Mouse (Mus musculus): ENCODE data around the gene Smc1b. TPM values are rescaled to one million over a fixed set of nuclear protein-coding genes. Genes with fewer than 3 reads are reported as not detected.
A peak's percentile ranks its signal among the peaks of the same experiment; 100 is the strongest.

Smc1b gene
- under 1 TPM; 0.11 to 0.12 TPM for total RNA-seq (2021)

GRCm38 (mm10) chr15:85131275-85132192, at the start of gene Smc1b, which contains the start of gene Ribc2:
Gene Smc1b (minus strand): TSS chr15:85131964.
Gene Ribc2 (plus strand): TSS chr15:85132078.
- peak; percentile 72 for DNase-seq

GRCm38 (mm10) chr15:85180368-85180767, 48.6 kb upstream of the Smc1b start:
- DNase-seq, result no peak

- peak; percentile 40 for DNase-seq
Measured at GRCm38 (mm10) chr15:85179528-85180180, 47.9 kb upstream of the Smc1b start.

DNA sequence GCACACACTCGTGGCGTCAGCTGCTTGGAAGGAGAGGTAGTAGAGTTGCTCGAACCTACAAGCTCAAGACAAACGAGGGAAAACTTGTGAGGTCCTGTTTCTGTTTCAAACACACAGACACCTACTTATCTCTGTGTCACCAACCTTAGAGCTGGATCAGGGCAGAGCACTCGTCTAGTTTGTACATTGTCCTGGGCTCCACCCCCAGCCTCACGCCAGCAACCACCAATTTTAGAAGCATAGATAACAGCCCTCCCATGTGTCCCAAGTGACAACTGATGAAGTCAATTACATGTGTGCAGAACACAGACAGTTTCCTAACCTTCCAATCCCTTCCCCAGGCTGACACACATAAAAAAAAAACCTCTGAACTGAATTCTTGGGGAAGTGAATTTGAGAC, 46.4 kb upstream of the Smc1b start:
- DNase-seq, result peak; percentile 42

DNA sequence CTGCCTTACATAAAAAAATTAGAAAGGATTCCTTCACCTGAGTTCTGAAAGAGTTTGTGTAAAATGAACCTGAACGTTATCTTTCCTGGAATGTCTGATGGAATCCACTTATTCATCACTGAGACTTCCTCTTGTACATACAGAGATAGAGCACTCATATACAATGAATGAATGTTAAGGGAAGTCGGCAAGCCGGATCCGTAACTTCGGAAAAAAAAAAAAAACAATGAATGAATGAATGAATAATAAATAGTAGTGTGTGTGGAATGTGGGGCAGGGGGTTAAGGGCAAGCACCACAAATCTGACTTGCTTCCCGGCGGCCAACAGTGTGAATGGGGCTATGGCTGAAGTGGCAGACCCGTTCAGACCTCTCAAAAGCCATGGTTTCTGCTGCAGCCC, 45.8 kb upstream of the Smc1b start:
- DNase-seq, result peak; percentile 55

DNA sequence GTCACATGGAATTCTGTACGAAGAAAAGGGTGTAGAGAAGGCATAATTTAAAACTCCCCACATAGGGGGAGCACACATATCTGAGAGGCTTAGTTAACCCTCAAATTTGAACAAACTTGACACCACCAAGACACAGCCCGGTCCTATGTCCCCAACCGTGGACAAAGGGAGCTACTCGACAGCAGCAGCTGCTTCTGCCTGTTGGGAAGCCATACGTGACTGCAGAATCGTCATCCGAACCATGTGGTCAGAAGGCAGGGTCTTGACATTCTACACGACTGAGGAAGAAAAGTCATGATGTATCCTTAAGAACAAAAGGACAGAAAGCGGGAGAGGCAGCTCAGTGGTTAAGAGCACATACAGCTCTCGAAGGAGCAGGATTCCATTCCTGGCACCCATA, 42.3 kb upstream of the Smc1b start:
- DNase-seq, result no peak

- no peak for DNase-seq
Measured at GRCm38 (mm10) chr15:85173425-85173824, 41.7 kb upstream of the Smc1b start.

- peak; percentile 57 for DNase-seq
Measured at GRCm38 (mm10) chr15:85172054-85172453, 40.3 kb upstream of the Smc1b start.

GRCm38 (mm10) chr15:85167086-85167679, 35.4 kb upstream of the Smc1b start:
- DNase-seq, result no peak

DNA sequence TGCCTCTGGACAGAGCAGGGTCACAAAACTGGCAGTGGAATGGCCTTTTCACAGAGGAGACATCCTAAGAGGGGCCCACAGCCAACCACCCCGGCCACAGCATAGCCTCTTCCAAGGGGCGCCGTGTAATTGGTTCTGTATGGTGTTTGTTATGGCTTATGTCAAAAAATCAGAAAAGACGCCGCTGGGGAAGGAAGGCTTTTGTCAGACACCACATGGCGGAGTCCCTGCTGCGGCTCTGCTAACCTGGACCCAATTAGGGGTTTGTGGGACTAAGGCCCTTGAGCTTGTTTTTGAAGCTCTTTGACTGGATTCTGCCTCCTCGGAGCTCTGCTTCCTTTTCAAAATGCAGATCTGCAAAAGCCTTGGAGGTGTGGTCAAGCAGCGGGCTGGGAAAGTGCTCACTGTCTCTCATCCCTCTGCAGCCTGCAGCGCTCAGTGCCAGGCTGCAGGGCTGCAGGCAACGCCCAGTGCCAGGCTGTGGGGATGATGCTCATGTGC, 34.7 kb upstream of the Smc1b start:
- no peak for DNase-seq

GRCm38 (mm10) chr15:85162693-85163663, 31.2 kb upstream of the Smc1b start:
- peak; percentile 64 for DNase-seq

GRCm38 (mm10) chr15:85161416-85161815, 29.7 kb upstream of the Smc1b start:
- DNase-seq, result no peak

DNA sequence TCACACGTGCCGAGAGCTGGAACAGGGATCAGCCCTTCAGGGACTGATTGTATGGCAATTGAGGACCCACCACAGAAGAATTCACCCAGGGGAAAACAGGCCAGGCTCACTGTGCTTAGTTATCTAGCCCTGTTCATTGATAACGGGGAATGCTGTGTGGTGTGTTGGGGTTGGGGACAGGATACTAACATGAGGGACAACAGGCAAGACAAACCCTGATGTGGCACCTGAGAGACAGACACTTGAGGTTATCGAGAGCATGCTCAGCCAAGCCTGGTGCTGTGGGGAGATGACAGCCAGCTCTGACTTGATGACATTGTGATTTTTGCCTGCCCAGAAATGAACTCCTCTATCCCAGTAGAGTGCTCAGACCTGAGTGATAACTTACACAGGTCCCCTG, 24.4 kb upstream of the Smc1b start:
- no peak for DNase-seq

GRCm38 (mm10) chr15:85154091-85154490, 22.3 kb upstream of the Smc1b start:
- no peak for DNase-seq

DNA sequence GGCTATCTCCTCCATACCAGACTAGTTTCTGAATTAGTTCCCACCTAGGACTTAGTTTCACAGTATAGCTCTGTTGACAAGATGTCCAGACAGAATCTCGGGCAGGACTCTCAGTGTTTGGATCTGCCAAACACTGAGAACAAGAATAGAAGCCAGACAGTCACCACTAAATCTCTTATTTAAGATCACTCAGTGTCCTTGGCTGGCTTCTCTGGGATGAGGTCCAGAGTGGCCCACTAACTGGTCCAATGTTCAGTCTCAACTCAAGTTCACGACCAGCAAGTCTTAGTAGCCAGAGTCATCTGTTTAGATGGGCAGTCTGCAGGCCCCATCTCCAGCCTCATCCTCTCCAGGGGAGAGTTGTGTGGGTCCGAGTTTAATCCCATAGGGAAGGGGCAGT, 20.8 kb upstream of the Smc1b start:
- DNase-seq, result peak; percentile 21

DNA sequence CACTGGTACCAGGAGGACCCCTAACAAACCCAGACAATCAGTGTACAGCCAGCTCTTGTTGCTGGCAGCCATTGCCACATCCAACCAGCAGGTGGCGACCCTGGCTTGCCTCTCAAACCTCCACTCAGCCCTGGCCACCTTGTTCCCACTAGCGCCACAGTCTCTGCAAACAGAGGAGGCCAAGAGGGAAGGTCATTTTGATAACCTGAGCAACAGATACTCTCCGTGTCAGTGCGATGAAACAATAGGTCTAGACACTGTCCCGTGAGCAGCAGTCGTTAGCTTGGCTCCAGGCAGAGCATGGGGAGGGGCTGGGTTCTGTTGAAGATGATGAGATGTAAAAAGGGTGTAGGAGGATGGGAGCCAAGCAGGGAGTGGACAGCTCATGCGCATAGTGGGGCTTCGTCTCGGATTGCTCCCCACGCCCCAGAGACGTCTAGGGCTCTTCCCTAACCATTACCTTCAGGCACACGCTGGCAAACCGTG, 19.7 kb upstream of the Smc1b start:
- peak; percentile 87 for DNase-seq

- DNase-seq, result no peak
Measured at GRCm38 (mm10) chr15:85144249-85144648, 12.5 kb upstream of the Smc1b start.

DNA sequence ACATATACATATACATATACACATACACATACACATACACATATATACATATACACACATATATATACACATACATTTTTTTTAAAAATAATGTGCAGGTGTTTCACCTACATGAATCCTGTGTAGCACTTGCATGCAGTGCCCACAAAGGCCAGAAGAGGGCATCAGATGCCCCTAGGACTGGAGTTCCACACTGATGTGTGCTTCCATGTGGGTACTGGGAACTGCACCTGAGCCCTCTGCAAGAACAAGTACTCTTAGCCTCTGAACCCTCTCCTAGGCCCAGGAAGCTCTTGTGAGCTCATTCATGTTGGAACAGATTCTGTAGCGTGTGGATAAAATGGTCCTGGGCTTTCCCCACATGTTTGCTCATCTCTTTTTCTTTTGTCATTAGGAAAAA, 12.0 kb upstream of the Smc1b start:
- DNase-seq, result peak; percentile 6

GRCm38 (mm10) chr15:85143161-85143560, 11.4 kb upstream of the Smc1b start:
- peak; percentile 3 for DNase-seq

- no peak for DNase-seq
Measured at GRCm38 (mm10) chr15:85142441-85142840, 10.7 kb upstream of the Smc1b start.

GRCm38 (mm10) chr15:85141290-85141689, 9.5 kb upstream of the Smc1b start:
- no peak for DNase-seq

DNA sequence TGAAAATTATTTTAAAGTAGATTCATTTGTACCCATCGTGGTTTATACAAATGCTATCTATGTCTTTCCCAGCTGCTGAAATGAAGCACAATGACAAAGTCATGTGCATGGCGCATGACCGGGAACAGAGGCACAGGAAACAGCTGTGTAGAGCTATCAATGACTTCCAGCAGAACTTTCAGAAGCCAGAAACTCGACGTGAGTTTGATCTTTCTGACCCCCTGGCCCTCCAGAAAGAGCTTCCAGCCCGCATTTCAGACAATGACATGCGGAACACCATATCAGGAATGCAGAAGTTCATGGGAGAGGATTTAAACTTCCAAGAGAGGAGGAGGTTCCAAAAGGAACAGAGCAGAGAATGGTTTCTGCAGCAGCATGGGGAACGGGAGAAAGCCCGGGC, 3.4 kb upstream of the Smc1b start:
- DNase-seq, result no peak
